Mouse (Mus musculus): Measurements from ENCODE around the gene 8030474K03Rik. TPM values are rescaled to one million over a fixed set of nuclear protein-coding genes. Genes with fewer than 3 reads are reported as not detected.

8030474K03Rik gene
- polyA plus RNA-seq (2012; rRNA removed) = 0.08 and 0.09 TPM in 2 replicates

GRCm38 (mm10) chrX:101794342-101794741 lies at the start of gene 8030474K03Rik, which contains the start of gene Gm4779:
Gene 8030474K03Rik (plus strand): TSS chrX:101794656.
Gene Gm4779 (minus strand): TSS chrX:101794423.

Other genes starting within 250 kb of the 8030474K03Rik start
- gene Ogt, start 154.6 kb upstream of the 8030474K03Rik start, polyA plus RNA-seq (2012; rRNA removed) = 189 and 345 TPM in 2 replicates
- gene Cxcr3, start 60.4 kb upstream of the 8030474K03Rik start, polyA plus RNA-seq (2012; rRNA removed) = 0.07 and 0.10 TPM in 2 replicates
- gene Gm4779, start 233 bp upstream of the 8030474K03Rik start, polyA plus RNA-seq (2012; rRNA removed) = 0.11 and 0.21 TPM in 2 replicates
- 2.9 and 5.8 TPM in 2 replicates for gene Nhsl2, start 54.7 kb downstream of the 8030474K03Rik start, polyA plus RNA-seq (2012; rRNA removed)